Mouse (Mus musculus): ENCODE measurements around the gene Phykpl. TPM values are rescaled to one million over a fixed set of nuclear protein-coding genes. Genes with fewer than 3 reads are reported as not detected.

Gene Phykpl
- polyA plus RNA-seq, 1 experiment = 6.6 TPM

- no peak for TF ChIP-seq POLR2A (IDR thresholded peaks at IDR 0.05; ENCODE audit: borderline replicate concordance, extremely low read depth, insufficient read depth, insufficient read length, poor library complexity, severe bottlenecking)
- TF ChIP-seq CTCF (IDR thresholded peaks at IDR 0.05; ENCODE audit: borderline replicate concordance, extremely low read depth, insufficient read depth, insufficient read length) = no peak
- no peak for DNase-seq (ENCODE audit: low read depth)
Measured at GRCm38 (mm10) chr11:51646751-51647667, 62.5 kb downstream of the Phykpl start.

- DNase-seq (ENCODE audit: low read depth) = peak; percentile 57
- TF ChIP-seq POLR2A (IDR thresholded peaks at IDR 0.05; ENCODE audit: borderline replicate concordance, extremely low read depth, insufficient read depth, insufficient read length, poor library complexity, severe bottlenecking) (no peak), CTCF (IDR thresholded peaks at IDR 0.05; ENCODE audit: borderline replicate concordance, extremely low read depth, insufficient read depth, insufficient read length) (no peak)
Measured at GRCm38 (mm10) chr11:51648566-51648965, 64.0 kb downstream of the Phykpl start.

GRCm38 (mm10) chr11:51649111-51649888 is 64.7 kb downstream of the Phykpl start:
- TF ChIP-seq CTCF (IDR thresholded peaks at IDR 0.05; ENCODE audit: borderline replicate concordance, extremely low read depth, insufficient read depth, insufficient read length) = no peak
- no peak for TF ChIP-seq POLR2A (IDR thresholded peaks at IDR 0.05; ENCODE audit: borderline replicate concordance, extremely low read depth, insufficient read depth, insufficient read length, poor library complexity, severe bottlenecking)

GRCm38 (mm10) chr11:51649889-51650199 is 65.3 kb downstream of the Phykpl start:
- peak; percentile 27 for DNase-seq (ENCODE audit: low read depth)
- TF ChIP-seq POLR2A (IDR thresholded peaks at IDR 0.05; ENCODE audit: borderline replicate concordance, extremely low read depth, insufficient read depth, insufficient read length, poor library complexity, severe bottlenecking) (no peak), CTCF (IDR thresholded peaks at IDR 0.05; ENCODE audit: borderline replicate concordance, extremely low read depth, insufficient read depth, insufficient read length) (no peak)

More at GRCm38 (mm10) chr11:51649111-51649888, 64.7 kb downstream of the Phykpl start:
- DNase-seq (ENCODE audit: low read depth) = no peak

- TF ChIP-seq POLR2A (IDR thresholded peaks at IDR 0.05; ENCODE audit: borderline replicate concordance, extremely low read depth, insufficient read depth, insufficient read length, poor library complexity, severe bottlenecking) = no peak
- no peak for TF ChIP-seq CTCF (IDR thresholded peaks at IDR 0.05; ENCODE audit: borderline replicate concordance, extremely low read depth, insufficient read depth, insufficient read length)
- no peak for DNase-seq (ENCODE audit: low read depth)
Measured at GRCm38 (mm10) chr11:51650261-51650660, 65.7 kb downstream of the Phykpl start.

GRCm38 (mm10) chr11:51650691-51651515 is 66.3 kb downstream of the Phykpl start, which contains the start of the genes N4bp3 and D930048N14Rik:
TSS of gene N4bp3 (minus strand) at chr11:51650842.
TSS of gene D930048N14Rik (plus strand) at chr11:51650954.
- DNase-seq (ENCODE audit: low read depth) = peak; percentile 70
- TF ChIP-seq POLR2A (IDR thresholded peaks at IDR 0.05; ENCODE audit: borderline replicate concordance, extremely low read depth, insufficient read depth, insufficient read length, poor library complexity, severe bottlenecking) = no peak
- no peak for TF ChIP-seq CTCF (IDR thresholded peaks at IDR 0.05; ENCODE audit: borderline replicate concordance, extremely low read depth, insufficient read depth, insufficient read length)

GRCm38 (mm10) chr11:51652889-51653418 is 68.4 kb downstream of the Phykpl start:
- no peak for DNase-seq (ENCODE audit: low read depth)
- TF ChIP-seq CTCF (IDR thresholded peaks at IDR 0.05; ENCODE audit: borderline replicate concordance, extremely low read depth, insufficient read depth, insufficient read length) (no peak), POLR2A (IDR thresholded peaks at IDR 0.05; ENCODE audit: borderline replicate concordance, extremely low read depth, insufficient read depth, insufficient read length, poor library complexity, severe bottlenecking) (no peak)

GRCm38 (mm10) chr11:51653736-51654135 is 69.2 kb downstream of the Phykpl start:
- no peak for DNase-seq (ENCODE audit: low read depth)
- no peak for TF ChIP-seq POLR2A (IDR thresholded peaks at IDR 0.05; ENCODE audit: borderline replicate concordance, extremely low read depth, insufficient read depth, insufficient read length, poor library complexity, severe bottlenecking)
- no peak for TF ChIP-seq CTCF (IDR thresholded peaks at IDR 0.05; ENCODE audit: borderline replicate concordance, extremely low read depth, insufficient read depth, insufficient read length)

Other genes starting within 250 kb of the Phykpl start
- gene Hnrnpab, start 22.1 kb downstream of the Phykpl start, polyA plus RNA-seq (2012; rRNA removed) = 597 and 651 TPM in 2 replicates
- 69.2 and 78.5 TPM in 2 replicates for gene Nhp2, start 35.0 kb downstream of the Phykpl start, polyA plus RNA-seq (2012; rRNA removed)
- gene Rmnd5b, start 51.1 kb downstream of the Phykpl start, polyA plus RNA-seq (2012; rRNA removed) = 70.7 and 84.3 TPM in 2 replicates
- 7.5 and 11.2 TPM in 2 replicates for gene N4bp3, start 66.1 kb downstream of the Phykpl start, polyA plus RNA-seq (2012; rRNA removed)
- gene D930048N14Rik, start 66.2 kb downstream of the Phykpl start, polyA plus RNA-seq (2012; rRNA removed) = 2.1 and 2.3 TPM in 2 replicates
- 44.6 and 59.5 TPM in 2 replicates for gene 0610009B22Rik, start 104.1 kb downstream of the Phykpl start, polyA plus RNA-seq (2012; rRNA removed)
- 8.3 and 13.9 TPM in 2 replicates for gene Sec24a, start 178.9 kb downstream of the Phykpl start, polyA plus RNA-seq (2012; rRNA removed)
- 91.1 and 97.9 TPM in 2 replicates for gene Sar1b, start 178.9 kb downstream of the Phykpl start, polyA plus RNA-seq (2012; rRNA removed)

Data from brain, embryonic 14.5 days (tissue).